Mouse (Mus musculus): ENCODE data around the gene Hcls1.

Hcls1 gene

DNA sequence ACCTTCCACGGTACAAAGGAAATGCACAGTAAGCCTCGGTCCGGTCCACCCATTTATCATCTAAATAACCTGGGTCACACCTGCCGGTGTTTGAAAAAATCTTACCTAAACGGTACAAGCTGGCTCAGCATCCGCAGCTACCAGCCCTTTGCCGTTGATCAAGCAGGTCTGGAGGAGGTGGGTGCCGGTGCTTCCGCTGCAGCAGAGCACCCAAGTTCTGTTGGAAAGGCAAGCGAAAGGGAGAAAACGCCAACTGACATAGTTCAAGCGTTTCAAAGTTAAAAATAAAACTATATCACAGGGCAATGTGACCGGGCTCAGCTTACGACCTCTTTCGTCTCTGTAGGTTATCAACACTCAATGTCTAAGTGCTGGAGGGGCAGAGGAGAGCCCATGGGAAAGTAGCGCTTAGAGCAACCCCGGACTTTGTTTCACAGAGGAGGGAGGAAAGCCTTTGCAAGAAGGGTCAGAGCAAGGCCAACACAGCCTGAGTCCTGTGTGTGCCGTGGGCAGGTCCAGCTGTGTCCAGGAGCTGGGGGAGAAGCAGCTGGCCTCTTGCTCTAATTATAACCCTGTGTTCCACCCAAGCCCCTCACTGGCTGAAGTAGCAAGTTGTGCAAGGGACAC lies 55.3 kb downstream of the Hcls1 start, which contains the start of gene Fbxo40:
TSS of gene Fbxo40 (minus strand) at position 469 of the 627 bp plus-strand sequence.
- no peak for DNase-seq

DNA sequence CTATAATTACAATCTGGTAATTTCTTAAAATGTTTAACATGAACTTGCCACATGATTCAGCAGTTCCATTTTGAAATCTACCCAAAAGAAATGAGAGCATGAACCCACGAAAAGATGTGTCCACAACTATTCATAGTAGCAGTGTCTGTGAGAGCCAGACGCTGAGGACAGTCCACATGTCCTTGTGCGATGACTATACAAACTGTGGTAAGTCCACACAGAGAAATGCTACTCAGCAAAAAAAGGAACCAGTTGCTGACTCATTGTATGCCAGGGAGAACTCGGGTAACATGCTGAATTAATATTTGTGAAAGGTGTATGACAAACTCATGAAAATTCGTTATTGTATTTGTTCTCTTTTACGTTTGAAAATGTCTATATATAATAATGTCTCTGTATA lies 62.9 kb downstream of the Hcls1 start:
- no peak for DNase-seq

DNA sequence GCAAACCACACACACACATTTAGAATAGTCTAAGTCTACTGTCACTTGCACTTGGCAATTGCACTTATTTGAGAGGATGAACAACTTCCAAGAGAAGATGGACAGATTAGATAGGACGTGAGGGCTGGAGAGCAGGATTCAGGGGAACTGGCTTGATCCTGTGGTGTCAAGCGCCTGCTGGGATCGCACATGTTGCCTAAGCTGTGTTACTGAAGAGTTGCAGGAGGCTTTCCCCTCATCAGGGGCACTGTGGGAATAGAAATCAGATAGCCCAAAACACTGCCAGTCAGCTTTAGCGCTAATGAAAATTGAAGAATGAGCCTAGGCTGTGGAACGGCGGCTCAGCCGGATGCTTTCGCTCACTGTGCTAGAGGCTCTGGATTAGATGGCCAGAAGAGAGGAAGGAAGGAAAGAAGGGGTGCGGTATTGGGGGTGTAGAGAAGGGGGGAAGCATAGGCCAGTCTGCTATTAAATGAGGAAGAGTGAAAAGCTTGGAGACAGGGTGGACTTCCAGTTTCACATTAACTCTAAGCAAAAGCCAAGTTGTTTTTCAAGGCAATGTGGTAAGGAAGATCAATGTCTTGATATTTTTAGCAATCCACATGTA lies 64.7 kb downstream of the Hcls1 start:
- no peak for DNase-seq

DNA sequence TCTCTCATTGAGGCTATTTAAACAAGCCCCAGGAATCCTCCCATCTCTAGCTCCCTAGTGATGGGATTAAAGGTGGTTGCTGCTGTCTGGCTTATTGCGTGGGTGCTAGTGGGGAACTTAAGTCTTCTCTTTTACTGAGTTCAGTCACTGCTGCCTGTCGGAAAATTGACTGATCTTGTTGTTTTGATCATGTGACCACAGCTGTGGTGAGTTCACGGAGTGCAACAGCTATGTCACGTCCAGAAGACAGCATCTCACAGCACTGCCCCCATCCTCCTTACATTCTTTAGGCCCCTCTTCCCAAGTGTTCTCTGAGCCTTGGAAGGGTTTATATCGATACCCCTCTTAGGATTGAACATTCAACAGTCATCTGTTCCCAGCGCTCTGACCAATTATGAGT lies 74.5 kb downstream of the Hcls1 start:
- DNase-seq, result no peak

DNA sequence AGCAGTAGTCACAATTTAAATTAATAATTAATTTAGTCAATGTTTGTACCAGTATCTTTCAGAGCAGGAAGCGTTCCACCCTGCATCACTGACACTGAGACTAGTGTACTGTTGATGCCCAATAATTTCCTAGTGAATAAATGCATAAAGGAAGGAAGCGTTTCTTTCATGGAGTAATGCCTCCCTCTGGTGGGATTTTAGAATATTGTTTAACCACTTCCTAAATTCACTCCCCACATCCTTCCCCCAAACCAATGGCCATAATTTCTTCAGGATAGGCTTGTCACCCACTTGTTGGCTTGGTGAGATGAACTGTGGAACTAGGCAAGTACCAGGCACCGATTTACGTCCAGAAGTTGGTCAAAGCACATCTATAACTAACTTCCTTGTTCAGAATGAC lies 75.6 kb downstream of the Hcls1 start:
- peak; percentile 58 for DNase-seq

DNA sequence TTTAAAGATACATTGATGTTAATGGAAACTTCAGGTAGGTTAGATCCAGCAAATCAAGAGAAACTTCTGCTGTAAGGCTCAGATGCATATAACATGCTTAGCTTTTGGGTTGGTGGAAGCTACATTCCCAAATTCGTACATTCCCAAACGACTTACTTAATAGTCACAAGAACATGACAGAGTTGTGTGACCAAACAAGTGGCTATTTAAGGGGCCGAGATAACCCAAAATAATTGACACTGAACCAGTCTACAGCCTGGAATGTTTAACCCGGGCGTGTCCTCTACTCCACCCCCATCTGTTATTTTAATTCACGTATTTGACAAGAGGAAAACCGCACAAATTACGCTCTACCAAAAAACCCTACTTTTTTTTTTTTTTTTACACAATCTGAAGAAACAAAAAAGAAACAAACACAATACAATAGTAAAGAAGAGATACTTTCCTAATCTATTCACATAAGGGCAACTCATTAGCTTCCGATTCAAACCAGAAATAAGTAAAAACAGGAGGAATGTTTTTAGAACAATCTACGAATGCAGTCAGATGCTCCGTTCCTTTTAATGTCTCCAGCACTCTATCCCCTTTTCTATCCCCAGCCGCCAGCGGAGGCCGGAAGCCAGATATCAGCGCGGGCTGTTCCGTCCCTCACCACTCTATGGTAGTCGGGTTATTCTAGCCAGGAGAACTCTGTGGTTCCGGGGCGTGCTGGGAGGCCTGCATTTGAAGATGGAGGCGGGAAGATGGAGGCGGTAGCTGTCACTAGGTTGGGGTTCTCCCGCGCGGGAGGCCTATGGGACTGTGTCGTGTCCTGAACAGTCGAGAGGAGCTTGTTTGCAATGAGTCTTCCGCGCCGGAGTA lies 76.5 kb downstream of the Hcls1 start, which contains the start of gene Polq:
TSS of gene Polq (plus strand) at position 726 of the 861 bp plus-strand sequence.
- DNase-seq, result peak; percentile 95 to 96

DNA sequence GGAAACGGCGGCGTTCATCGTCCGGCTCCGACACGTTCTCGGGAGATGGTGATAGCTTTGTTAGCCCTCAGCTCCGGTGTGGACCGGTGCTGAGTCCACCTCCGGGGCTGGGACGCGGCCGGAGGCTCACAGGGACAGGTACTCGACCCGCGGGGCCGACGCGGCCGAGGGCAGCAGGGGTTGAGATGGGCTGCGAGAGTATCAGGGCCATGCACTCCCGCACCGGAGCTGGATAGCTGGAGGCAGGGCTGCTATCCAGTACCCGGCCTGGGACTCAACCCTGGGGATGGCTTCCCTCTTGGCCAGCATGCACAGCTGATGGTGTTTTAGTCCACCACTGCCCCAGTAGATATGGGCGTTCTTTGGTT lies 77.1 kb downstream of the Hcls1 start:
- DNase-seq, result no peak

DNA sequence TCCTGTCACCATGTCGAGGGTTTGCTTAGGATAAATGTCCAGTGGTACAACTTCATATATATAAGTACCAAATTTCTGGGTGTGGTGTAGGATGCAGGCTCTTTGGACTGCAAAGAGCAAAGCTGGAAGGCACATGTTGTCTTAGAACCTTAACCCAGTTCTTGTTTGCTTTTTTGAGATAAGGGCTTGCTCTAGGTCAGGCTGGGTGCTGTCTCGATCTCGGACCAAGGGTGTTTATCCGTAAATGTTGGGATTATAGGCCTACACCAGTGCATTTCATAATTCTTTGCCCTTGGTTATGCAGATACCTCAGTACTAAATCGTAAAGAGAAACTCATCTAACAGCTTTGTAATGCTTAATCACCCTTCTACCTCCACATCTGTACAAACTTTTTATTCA lies 77.6 kb downstream of the Hcls1 start:
- DNase-seq, result no peak
